Mouse (Mus musculus): ENCODE data around the gene Sumo1. TPM values are rescaled to one million over a fixed set of nuclear protein-coding genes. Genes with fewer than 3 reads are reported as not detected.

Gene Sumo1
- total and polyA plus RNA-seq, 3 experiments, result 122 to 505 (median 296) TPM

GRCm38 (mm10) chr1:59684819-59685755, 14.5 kb upstream of the Sumo1 start, which contains the start of gene Nop58 (continued):
- TF ChIP-seq NELFE (IDR thresholded peaks at IDR 0.05; ENCODE audit: low read depth, low read length), result peak; percentile 99
- TF ChIP-seq JUND (conservative IDR thresholded peaks at IDR 0.05; ENCODE audit: low read depth, low read length), result peak; percentile 97
- TF ChIP-seq TCF12 (IDR thresholded peaks at IDR 0.05; ENCODE audit: low read depth, low read length), result peak; percentile 77
- TF ChIP-seq MAX (IDR thresholded peaks at IDR 0.05; ENCODE audit: low read length), result peak; percentile 97
- no peak for TF ChIP-seq RCOR1 (conservative IDR thresholded peaks at IDR 0.05; ENCODE audit: low read depth, low read length)
- peak; percentile 98 for TF ChIP-seq MXI1 (IDR thresholded peaks at IDR 0.05; ENCODE audit: low read depth, low read length)
- peak; percentile 96; the same call in 1 of the 2 replicates for TF ChIP-seq POLR2AphosphoS2 (IDR thresholded peaks at IDR 0.05; ENCODE audit: low read depth, low read length)
- TF ChIP-seq ETS1 (conservative IDR thresholded peaks at IDR 0.05; ENCODE audit: low read depth, low read length), result 0 out of 2 replicates have a peak, but pooled peaks have one; percentile 28
- peak; percentile 95 for TF ChIP-seq TBP (conservative IDR thresholded peaks at IDR 0.05; ENCODE audit: low read depth, low read length)

GRCm38 (mm10) chr1:59683926-59684818, 13.5 kb upstream of the Sumo1 start:
- in situ Hi-C loops (cut with MboI; ENCODE audit: low pct_ligation_motif_present, low pct_unique_long_range_greater_than_20kb, low sequenced_read_pairs) (no loop called here), dilution Hi-C loops (cut with MboI; ENCODE audit: extremely low pct_ligation_motif_present, extremely low pct_unique_long_range_greater_than_20kb, low sequenced_read_pairs) (no loop called here)
- Histone ChIP-seq H3K4me1 (ENCODE audit: control insufficient read depth in 1 of 2, insufficient read depth in 2 of 2) (peaks cover 3 to 16% of the 10 kb centered on the region in 2 experiments; a peak in 3 of 4 replicates), H3K27ac (ENCODE audit: insufficient read depth, low read depth) (peak overlapping the region; percentile 41; the same call in 1 of the 2 replicates), H3K27me3 (replicated peaks) (no peaks in the 10 kb centered on the region), H3K9ac (ENCODE audit: insufficient read depth, low read depth) (peak overlapping the region; percentile 91), H3K79me2 (replicated peaks; ENCODE audit: control insufficient read depth, extremely low read depth, insufficient read depth, poor library complexity, severe bottlenecking) (peaks cover 38% of the 10 kb centered on the region), H3K4me3 (replicated peaks in 1 of 3; ENCODE audit: low read depth in 2 of 3, low read length in 2 of 3, poor library complexity in 1 of 3) (peak overlapping the region; percentile 36 to 44 (median 42)), H3K36me3 (replicated peaks in 1 of 2; ENCODE audit: control insufficient read depth in 1 of 2, insufficient read depth in 1 of 2, low read length in 1 of 2) (peaks cover 3 to 15% of the 10 kb centered on the region in 2 experiments), H3K9me3 (replicated peaks; ENCODE audit: low read length) (no peaks in the 10 kb centered on the region), H3K4me2 (ENCODE audit: insufficient read depth, low read depth, poor library complexity, severe bottlenecking) (peak overlapping the region; percentile 62; the same call in 1 of the 2 replicates)
- TF ChIP-seq RCOR1 (conservative IDR thresholded peaks at IDR 0.05; ENCODE audit: low read depth, low read length) (no peak), SIN3A (IDR thresholded peaks at IDR 0.05; ENCODE audit: low read length) (no peak), IRF4 (IDR thresholded peaks at IDR 0.05; ENCODE audit: low read depth, low read length) (no peak), BHLHE40 (IDR thresholded peaks at IDR 0.05; ENCODE audit: low read depth, low read length) (no peak)
- DNase-seq (ENCODE audit: extremely low read depth), result no peak

GRCm38 (mm10) chr1:59673661-59674060, 3.0 kb upstream of the Sumo1 start:
- Histone ChIP-seq H3K79me2 (replicated peaks; ENCODE audit: control insufficient read depth, extremely low read depth, insufficient read depth, poor library complexity, severe bottlenecking) (peaks cover 35% of the 10 kb centered on the region), H3K4me1 (ENCODE audit: control insufficient read depth in 1 of 2, insufficient read depth in 2 of 2) (peaks cover 3 to 20% of the 10 kb centered on the region in 2 experiments; a peak in 3 of 4 replicates), H3K9me3 (replicated peaks; ENCODE audit: low read length) (no peaks in the 10 kb centered on the region), H3K9ac (ENCODE audit: insufficient read depth, low read depth) (no peak overlapping the region), H3K4me2 (ENCODE audit: insufficient read depth, low read depth, poor library complexity, severe bottlenecking) (no peak overlapping the region), H3K27me3 (replicated peaks) (no peaks in the 10 kb centered on the region), H3K36me3 (replicated peaks in 1 of 2; ENCODE audit: control insufficient read depth in 1 of 2, insufficient read depth in 1 of 2, low read length in 1 of 2) (peaks cover 0 to 21% of the 10 kb centered on the region in 2 experiments), H3K27ac (ENCODE audit: insufficient read depth, low read depth) (no peak overlapping the region), H3K4me3 (replicated peaks in 1 of 3; ENCODE audit: low read depth in 2 of 3, low read length in 2 of 3, poor library complexity in 1 of 3) (no peak overlapping the region)
- in situ Hi-C loops (cut with MboI; ENCODE audit: low pct_ligation_motif_present, low pct_unique_long_range_greater_than_20kb, low sequenced_read_pairs) (no loop called here), dilution Hi-C loops (cut with MboI; ENCODE audit: extremely low pct_ligation_motif_present, extremely low pct_unique_long_range_greater_than_20kb, low sequenced_read_pairs) (no loop called here)
- peak; percentile 62 for DNase-seq (ENCODE audit: extremely low read depth)
- TF ChIP-seq ZNF384 (IDR thresholded peaks at IDR 0.05; ENCODE audit: low read depth, low read length) (no peak), ETS1 (conservative IDR thresholded peaks at IDR 0.05; ENCODE audit: low read depth, low read length) (peak; percentile 58), MAFK (IDR thresholded peaks at IDR 0.05; ENCODE audit: insufficient replicate concordance, low read length) (0 out of 2 replicates have a peak, but pooled peaks have one; percentile 7), MYC (IDR thresholded peaks at IDR 0.05; ENCODE audit: low read depth, low read length) (peak; percentile 43; the same call in 1 of the 2 replicates), TCF12 (IDR thresholded peaks at IDR 0.05; ENCODE audit: low read depth, low read length) (peak; percentile 45), JUN (IDR thresholded peaks at IDR 0.05; ENCODE audit: insufficient read depth, low read depth, low read length) (peak; percentile 43; the same call in 1 of the 2 replicates), BHLHE40 (IDR thresholded peaks at IDR 0.05; ENCODE audit: low read depth, low read length) (peak; percentile 75), SMC3 (IDR thresholded peaks at IDR 0.05; ENCODE audit: low read depth, low read length) (no peak), MAX (IDR thresholded peaks at IDR 0.05; ENCODE audit: low read length) (0 out of 2 replicates have a peak, but pooled peaks have one; percentile 26), MEF2A (IDR thresholded peaks at IDR 0.05; ENCODE audit: borderline replicate concordance, low read depth, low read length) (peak; percentile 78), ZC3H11A (IDR thresholded peaks at IDR 0.05; ENCODE audit: low read depth, low read length) (no peak), EP300 (IDR thresholded peaks at IDR 0.05; ENCODE audit: low read length) (peak; percentile 70)
